Mouse (Mus musculus): Measurements from ENCODE around the gene Tmed6. TPM values are rescaled to one million over a fixed set of nuclear protein-coding genes. Genes with fewer than 3 reads are reported as not detected.

The Tmed6 gene
- total RNA-seq, 2 experiments from 2014 or later = not detected

- no peak for DNase-seq (ENCODE audit: low spot score in 2 of 2)
Observed at GRCm38 (mm10) chr8:107014915-107015314, 50.5 kb downstream of the Tmed6 start.

- no peak for DNase-seq (ENCODE audit: low spot score in 2 of 2)
Observed at GRCm38 (mm10) chr8:107012666-107013065, 52.8 kb downstream of the Tmed6 start.

Small RNAs within 50 kb of the gene (microRNA-seq; reads per million reads assigned to microRNA genes)
- 0 to 1.6 reads per million in 2 experiments for gene Mir7075

Other genes starting within 250 kb of the Tmed6 start
- 1 to 10 TPM; 5.3 to 5.5 TPM for gene Has3, start 195.4 kb downstream of the Tmed6 start, total RNA-seq (2021)
- 10 to 100 TPM; 27.5 to 31.6 TPM for gene Utp4, start 172.0 kb downstream of the Tmed6 start, total RNA-seq (2021)
- 1 to 10 TPM; 7.4 to 8.7 TPM for gene Sntb2, start 129.9 kb downstream of the Tmed6 start, total RNA-seq (2021)
- 100 to 1,000 TPM; 108 to 119 TPM for gene Vps4a, start 34.4 kb downstream of the Tmed6 start, total RNA-seq (2021)
- 10 to 100 TPM; 23.6 to 27.6 TPM for gene Pdf, start 17.0 kb downstream of the Tmed6 start, total RNA-seq (2021)
- gene Cog8, start 9.0 kb downstream of the Tmed6 start, total RNA-seq (2021) = 10 to 100 TPM; 24.9 to 27.8 TPM
- gene Nip7, start 8.8 kb downstream of the Tmed6 start, total RNA-seq (2021) = 10 to 100 TPM; 57.3 to 66.3 TPM
- 10 to 100 TPM; 36.0 to 36.6 TPM for gene Terf2, start 30.9 kb upstream of the Tmed6 start, total RNA-seq (2021)
- gene Cyb5b, start 85.0 kb upstream of the Tmed6 start, total RNA-seq (2021) = 100 to 1,000 TPM in 1 of 2 experiments, 10 to 100 TPM in 1; 97.0 to 102 TPM
- gene Nfat5, start 227.8 kb upstream of the Tmed6 start, total RNA-seq (2021) = 10 to 100 TPM; 37.9 to 39.4 TPM

Measured in layer of hippocampus, postnatal 10 days (tissue).